Mouse (Mus musculus): ENCODE measurements around the gene Tmem138. TPM values are rescaled to one million over a fixed set of nuclear protein-coding genes. Genes with fewer than 3 reads are reported as not detected.

Tmem138 gene
- total RNA-seq, 1 experiment from 2014 or later = 15.9 TPM

Other genes with a start within 250 kb of the Tmem138 start
- not detected in 2 replicates for gene Syt7, start 188.3 kb downstream of the Tmem138 start, total RNA-seq (2017)
- gene Lrrc10b, start 119.9 kb downstream of the Tmem138 start, total RNA-seq (2017) = not detected in 2 replicates
- not detected in 2 replicates for gene Ppp1r32, start 94.4 kb downstream of the Tmem138 start, total RNA-seq (2017)
- 34.4 and 42.1 TPM in 2 replicates for gene Cpsf7, start 52.1 kb downstream of the Tmem138 start, total RNA-seq (2017)
- 38.3 and 63.1 TPM in 2 replicates for gene Sdhaf2, start 51.2 kb downstream of the Tmem138 start, total RNA-seq (2017)
- 17.3 and 30.5 TPM in 2 replicates for gene Tmem216, start 21.1 kb downstream of the Tmem138 start, total RNA-seq (2017)
- gene Cyb561a3, start 190 bp downstream of the Tmem138 start, total RNA-seq (2017) = 30.9 and 32.4 TPM in 2 replicates
- 424 and 475 TPM in 2 replicates for gene Ddb1, start 28.0 kb upstream of the Tmem138 start, total RNA-seq (2017)
- 3.5 and 7.3 TPM in 2 replicates for gene Tkfc, start 28.3 kb upstream of the Tmem138 start, total RNA-seq (2017)
- gene Vwce, start 56.9 kb upstream of the Tmem138 start, total RNA-seq (2017) = not detected in 2 replicates
- not detected in 2 replicates for gene Pga5, start 100.7 kb upstream of the Tmem138 start, total RNA-seq (2017)
- 6.5 and 11.5 TPM in 2 replicates for gene Vps37c, start 111.4 kb upstream of the Tmem138 start, total RNA-seq (2017)
- 0.53 TPM in 1 of 2 replicates, not detected in the other for gene Cd5, start 161.6 kb upstream of the Tmem138 start, total RNA-seq (2017)

Data from common myeloid progenitor, adult 5-6 weeks (primary cell).